Mouse (Mus musculus): Measurements from ENCODE around the gene Jmjd1c.

DNA sequence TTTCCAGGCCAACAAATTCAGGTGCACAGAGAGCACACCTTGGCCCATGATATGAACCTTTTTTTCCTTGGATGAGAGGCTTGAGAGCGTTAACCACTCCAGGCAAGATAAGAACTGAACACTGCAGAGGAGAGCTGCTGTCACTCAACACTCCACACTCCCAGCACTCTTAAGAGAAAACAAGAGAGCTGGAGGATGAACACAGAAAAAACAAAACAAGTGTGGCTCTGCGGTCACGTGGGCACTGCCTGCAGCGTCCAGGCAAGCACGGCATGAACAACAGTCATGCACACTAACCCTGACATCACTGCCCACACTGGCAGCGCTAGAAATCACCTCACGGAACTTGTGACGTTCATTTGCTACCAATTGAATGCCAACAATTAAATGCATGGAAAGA is 185.9 kb downstream of the Jmjd1c start:
- TF ChIP-seq EP300 (IDR thresholded peaks at IDR 0.05; ENCODE audit: low read depth) (no peak), CTCF (IDR thresholded peaks at IDR 0.05; ENCODE audit: low read depth) (no peak)

Data from liver, postnatal 0 days (tissue).